Comparison of ENCODE assay signal across 8 mouse cellular contexts in genomic region chr14:121059266-121059665, GRCm38 (mm10). TPM values are rescaled to one million over a fixed set of nuclear protein-coding genes. Genes with fewer than 3 reads are reported as not detected.
A peak's percentile ranks its signal among the peaks of the same experiment; 100 is the strongest.
DNase-seq lines count a peak whose midpoint lies in the region; ATAC-seq and TF ChIP-seq lines count a peak whose summit lies in the region.

No protein-coding gene starts in this region.

- no peaks in the 10 kb centered on the region for H3K36me3 ChIP-seq in forebrain, embryonic 11.5 days (ENCODE audit: control insufficient read depth, insufficient read depth, low read length)

- peak overlapping the region; percentile 11; the same call in 1 of the 2 replicates for H3K27ac ChIP-seq in layer of hippocampus, adult 2 months
- no peak overlapping the region for H3K27ac ChIP-seq in forebrain, embryonic 11.5 days (ENCODE audit: low read depth, low read length)

- H3K4me2 ChIP-seq in forebrain, embryonic 11.5 days (ENCODE audit: low read depth, low read length, severe bottlenecking): no peak overlapping the region

- no peak for DNase-seq in layer of hippocampus, adult 2 months (ENCODE audit: low spot score in 2 of 2)
- DNase-seq in layer of hippocampus, adult 9-10 months (ENCODE audit: low spot score): no peak
- peak; percentile 32 to 48 for DNase-seq in cerebellum, postnatal 14 days
- peak; percentile 79 to 83 for DNase-seq in heart, adult 9 months (ENCODE audit: low spot score in 2 of 2)
- peak; percentile 66 for DNase-seq in kidney, postnatal 10 days
- DNase-seq in layer of hippocampus, postnatal 10 days (ENCODE audit: low spot score in 2 of 2): no peak
- DNase-seq in right cerebral cortex, adult 2 months (ENCODE audit: low spot score in 2 of 2): no peak
- no peak for DNase-seq in forebrain, embryonic 11.5 days (ENCODE audit: low spot score)

- WGBS in forebrain, embryonic 11.5 days: 45% methylated on average over 10 of the region's 10 CpGs

- no peaks in the 10 kb centered on the region for H3K9me3 ChIP-seq in forebrain, embryonic 11.5 days (ENCODE audit: control insufficient read depth, low read length)

- ATAC-seq in forebrain, embryonic 11.5 days (replicated peaks; ENCODE audit: low FRiP score): no peak

- TF ChIP-seq CTCF in layer of hippocampus, adult 2 months (conservative IDR thresholded peaks at IDR 0.05): no peak

- no peaks in the 10 kb centered on the region for H3K27me3 ChIP-seq in forebrain, embryonic 11.5 days (ENCODE audit: control insufficient read depth, insufficient read depth, low read length)

- H3K4me1 ChIP-seq in forebrain, embryonic 11.5 days (replicated peaks; ENCODE audit: control insufficient read depth, insufficient read depth, low read length): peaks cover 14% of the 10 kb centered on the region

- H3K9ac ChIP-seq in forebrain, embryonic 11.5 days (ENCODE audit: low read length): no peak overlapping the region

- no peak overlapping the region for H3K4me3 ChIP-seq in layer of hippocampus, adult 2 months
- no peak overlapping the region for H3K4me3 ChIP-seq in forebrain, embryonic 11.5 days (ENCODE audit: low read depth, low read length)

RNA-seq across cellular contexts. Expression of gene Farp1, which starts 24.3 kb away (rescaled TPM):
- total RNA-seq in layer of hippocampus, adult 2 months (2021): 100 to 1,000 TPM; 102 TPM
- 100 to 1,000 TPM; 117 to 119 TPM for total RNA-seq in layer of hippocampus, postnatal 10 days (2021)
- 32.0 and 33.8 TPM in 2 replicates for polyA plus RNA-seq in forebrain, embryonic 11.5 days (2014; fragmentation: Nextera tagmentation; extraction: Ambion mirVana)

Comparison
In these comparisons a context has a peak if more than half of its experiments do, and no peak if none do; other contexts are left out.
1. DNase-seq: peak in cerebellum, postnatal 14 days (2 of 2), heart, adult 9 months (2 of 2) and kidney, postnatal 10 days (single experiment); none in layer of hippocampus, adult 2 months (0 of 2), layer of hippocampus, adult 9-10 months (single experiment), layer of hippocampus, postnatal 10 days (0 of 2), right cerebral cortex, adult 2 months (0 of 2) and forebrain, embryonic 11.5 days (single experiment).